Mouse (Mus musculus): ENCODE data around the gene Slc7a15.

Slc7a15 gene

DNA sequence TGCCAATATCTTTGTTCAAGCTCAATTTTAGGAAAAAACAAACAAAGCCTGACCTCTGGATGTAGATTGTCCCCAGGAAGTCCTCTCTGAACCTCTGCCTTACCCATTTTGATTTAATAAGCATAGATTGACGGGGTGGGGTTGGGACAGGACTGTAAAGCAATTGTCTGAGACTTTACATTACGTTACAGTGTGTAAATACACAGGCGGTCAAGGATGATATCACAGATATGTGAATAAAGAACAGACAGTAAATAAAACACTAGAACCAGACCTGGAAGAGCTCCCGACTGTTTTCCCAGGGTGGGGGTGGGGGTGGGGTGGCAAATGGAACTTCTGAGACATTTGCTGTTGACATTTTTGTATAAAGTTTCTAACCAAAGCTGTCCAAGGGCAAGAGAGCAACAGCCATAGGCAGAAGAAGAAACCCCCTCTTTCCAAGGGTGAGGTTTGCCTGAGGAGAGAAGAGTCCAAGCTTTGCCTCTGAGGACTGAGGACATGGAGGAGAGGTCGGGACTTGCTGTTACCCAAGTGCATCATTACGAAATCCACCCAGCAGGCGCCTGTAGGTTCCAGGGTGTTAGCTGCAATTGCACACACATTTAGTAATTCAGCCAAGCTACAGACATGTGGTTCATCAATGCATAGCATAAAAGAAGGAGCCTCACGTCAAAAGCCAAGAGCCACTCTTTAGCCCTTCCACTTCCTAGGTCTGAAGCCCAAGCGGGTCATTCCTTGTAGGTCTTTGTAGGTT is 91.7 kb downstream of the Slc7a15 start:
- no peak for DNase-seq (ENCODE audit: low spot score)

DNA sequence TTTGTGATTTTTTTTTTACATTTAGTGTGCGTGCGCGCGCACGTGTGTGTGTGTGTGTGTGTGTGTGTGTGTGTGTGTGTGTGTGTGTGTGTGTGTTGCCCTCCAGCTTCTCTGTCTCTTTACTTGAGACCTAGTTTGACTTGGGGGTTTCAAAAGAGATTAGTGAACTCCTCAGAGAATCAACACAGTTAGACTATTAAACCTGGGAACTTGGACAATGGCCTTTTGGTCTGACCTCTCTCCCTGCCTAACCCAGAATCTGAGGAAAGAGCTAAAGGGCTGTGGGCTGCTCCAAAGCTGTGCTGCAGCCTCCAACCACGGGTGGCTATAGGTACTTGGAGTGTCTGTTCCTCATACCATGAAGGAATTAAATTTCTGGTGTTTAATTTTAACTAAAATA is 94.7 kb downstream of the Slc7a15 start:
- no peak for DNase-seq (ENCODE audit: low spot score)

DNA sequence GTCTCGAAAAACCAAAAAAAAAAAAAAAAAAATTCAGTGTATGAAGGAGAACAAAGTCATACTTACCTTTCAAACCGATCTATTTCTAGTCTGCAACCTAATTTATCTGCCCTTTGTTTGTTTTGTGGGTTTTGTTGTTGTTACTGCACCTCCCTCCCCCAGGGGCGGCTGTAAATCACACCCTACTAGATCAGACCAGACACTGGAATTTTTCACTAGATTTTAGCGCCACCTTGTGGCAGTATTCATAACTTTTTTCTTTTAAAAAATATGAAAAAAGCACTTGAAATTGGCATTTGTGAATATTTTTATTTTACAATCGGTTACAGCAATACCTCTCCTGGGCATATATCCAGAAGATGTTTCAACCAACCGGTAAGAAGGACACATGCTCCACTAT is 96.3 kb downstream of the Slc7a15 start:
- DNase-seq (ENCODE audit: low spot score): peak; percentile 89

DNA sequence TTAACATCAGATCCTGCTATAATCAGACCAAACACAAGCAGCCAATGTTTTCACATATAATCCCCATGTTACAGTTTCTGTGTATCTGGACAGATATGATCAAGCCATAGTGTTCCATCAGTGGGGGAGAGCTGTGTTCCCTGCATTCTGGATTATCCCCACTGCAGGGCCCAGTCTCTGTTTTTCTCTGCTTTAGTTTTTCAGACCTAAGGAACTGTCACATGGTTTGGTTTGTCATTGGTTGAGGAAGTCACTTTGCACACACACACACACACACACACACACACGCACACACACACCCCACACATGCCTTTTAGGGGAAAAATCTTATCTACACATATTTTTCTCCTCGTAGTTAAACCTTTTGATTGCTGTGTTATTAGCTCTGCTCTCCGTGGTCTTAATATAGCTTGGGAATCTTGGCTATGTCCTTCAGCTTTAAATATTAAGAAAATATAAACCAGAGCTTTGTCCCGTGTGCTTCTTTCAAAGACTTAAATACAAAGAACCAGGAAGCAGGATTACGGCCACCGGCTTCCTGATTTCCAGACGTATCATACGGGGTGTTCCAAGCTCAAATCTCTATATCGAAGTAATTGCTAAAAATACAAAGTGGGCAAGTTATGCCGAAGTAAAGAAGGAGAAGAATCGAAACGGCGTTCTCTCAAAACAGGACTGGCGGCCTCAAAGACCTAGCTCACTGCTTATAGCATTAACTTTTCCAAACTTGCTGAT is 97.1 kb downstream of the Slc7a15 start:
- DNase-seq (ENCODE audit: low spot score): no peak

DNA sequence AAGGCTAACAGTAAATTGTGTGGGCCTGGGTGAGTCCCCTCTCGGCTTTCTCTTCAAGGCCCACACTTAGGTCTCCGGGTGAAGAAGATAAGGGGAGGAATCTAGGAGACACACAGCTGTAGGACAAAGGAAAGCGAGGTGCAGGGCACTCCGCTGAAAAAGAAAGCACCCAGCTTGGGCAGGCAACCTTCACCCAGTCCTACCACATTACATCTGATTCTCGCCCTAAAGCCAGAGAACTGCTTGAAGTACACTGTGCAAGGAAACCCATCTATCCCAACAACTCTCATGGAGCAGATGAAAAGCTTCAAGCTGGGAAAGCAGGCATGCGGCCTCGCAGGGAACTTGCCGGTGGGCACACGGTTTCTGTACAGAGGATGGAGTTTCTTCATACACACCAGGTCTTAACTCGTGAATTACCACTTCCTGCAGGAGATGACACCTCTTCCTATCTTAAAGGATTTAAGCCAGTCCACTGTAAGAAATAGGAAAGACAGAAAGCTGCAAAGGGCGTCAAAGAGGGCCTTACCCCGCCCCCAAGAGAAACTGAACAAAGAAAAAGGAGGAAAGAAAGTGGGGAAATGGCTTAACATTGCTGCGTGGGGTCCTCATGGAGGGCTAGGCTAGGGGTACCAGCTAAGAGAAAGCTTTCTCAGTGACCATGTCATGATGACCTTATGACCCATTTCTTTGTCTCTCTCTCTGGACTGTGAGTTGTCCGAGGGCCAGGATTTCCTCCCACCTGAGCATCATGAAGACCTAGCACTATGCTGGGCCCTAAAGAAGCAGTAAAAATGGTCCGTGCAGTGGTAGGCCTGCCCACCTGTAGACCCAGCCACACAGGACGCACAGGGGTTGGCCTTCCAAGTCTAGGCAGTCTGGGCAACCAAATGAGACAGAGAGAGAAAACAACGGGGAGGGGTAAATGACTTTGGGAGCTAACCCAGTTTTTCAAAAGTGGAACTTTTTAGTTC is 98.0 kb downstream of the Slc7a15 start:
- peak; percentile 16 for DNase-seq (ENCODE audit: low spot score)

DNA sequence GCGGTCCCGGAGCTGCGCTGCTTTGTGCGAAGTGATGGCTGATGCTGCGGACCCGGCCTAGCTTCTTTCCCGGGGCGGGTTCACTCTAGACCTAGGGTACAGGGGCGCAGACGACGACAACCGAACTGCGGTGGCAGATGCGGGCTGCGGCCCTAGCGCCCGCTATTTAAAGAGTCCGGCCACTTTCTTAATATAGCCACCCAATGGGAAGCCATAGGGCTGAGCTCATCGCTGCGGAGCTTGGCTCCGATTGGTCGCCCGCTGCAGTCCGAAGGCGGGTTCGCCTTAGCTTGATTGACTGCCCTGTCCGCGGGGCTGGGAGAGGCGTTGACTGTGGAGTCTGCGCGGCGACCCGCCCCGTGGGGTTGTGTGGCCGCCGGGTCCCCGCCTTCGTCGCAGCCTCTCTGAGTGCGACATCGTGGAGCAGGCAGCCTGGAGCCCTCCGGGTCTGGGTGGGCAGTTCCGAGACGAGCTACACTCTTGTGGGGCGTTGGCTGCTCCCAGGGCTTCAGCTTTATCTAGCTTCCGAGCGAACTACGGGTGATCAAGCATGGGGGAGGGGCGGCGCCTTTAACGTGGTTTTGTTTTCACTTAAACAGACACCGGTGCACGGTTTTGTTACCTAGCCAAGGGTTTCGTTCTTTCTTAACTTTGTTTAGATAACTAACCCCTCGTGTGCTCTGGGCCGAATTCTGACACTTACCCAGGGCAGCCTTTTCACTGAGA is 98.8 kb downstream of the Slc7a15 start, which contains the start of gene Rhob:
Gene Rhob (minus strand): TSS at position 139 of the 726 bp plus-strand sequence.
- peak; percentile 97 for DNase-seq (ENCODE audit: low spot score)

DNA sequence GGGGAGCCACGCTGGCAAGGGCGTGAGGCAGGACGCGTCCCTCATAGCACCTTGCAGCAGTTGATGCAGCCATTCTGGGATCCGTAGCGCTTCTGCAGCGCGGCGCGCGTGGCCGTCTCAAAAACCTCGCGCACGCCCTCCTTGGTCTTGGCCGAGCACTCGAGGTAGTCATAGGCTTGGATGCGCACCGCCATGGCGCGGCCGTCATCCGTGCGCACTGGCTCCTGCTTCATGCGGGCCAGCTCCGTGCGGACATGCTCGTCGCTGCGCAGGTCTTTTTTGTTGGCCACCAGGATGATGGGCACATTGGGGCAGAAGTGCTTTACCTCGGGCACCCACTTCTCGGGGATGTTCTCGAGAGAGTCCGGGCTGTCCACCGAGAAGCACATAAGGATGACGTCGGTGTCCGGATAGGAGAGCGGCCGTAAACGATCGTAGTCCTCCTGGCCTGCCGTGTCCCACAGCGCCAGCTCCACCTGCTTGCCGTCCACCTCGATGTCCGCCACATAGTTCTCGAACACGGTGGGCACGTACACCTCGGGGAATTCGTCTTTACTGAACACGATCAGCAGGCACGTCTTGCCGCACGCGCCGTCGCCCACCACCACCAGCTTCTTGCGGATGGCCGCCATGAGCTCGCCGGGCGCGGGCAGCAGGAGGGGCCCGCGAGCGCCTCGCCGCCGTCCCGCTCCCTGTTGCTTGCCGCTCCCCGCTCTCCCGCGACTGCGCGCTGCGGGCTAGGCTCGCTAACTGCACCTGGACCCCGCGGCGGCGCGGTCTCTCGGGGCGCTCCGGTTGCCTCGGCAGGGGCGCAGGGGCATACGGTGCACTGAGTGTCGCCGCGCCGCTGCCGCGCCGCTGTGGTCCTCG is 99.6 kb downstream of the Slc7a15 start:
- peak; percentile 75 for DNase-seq (ENCODE audit: low spot score)

DNA sequence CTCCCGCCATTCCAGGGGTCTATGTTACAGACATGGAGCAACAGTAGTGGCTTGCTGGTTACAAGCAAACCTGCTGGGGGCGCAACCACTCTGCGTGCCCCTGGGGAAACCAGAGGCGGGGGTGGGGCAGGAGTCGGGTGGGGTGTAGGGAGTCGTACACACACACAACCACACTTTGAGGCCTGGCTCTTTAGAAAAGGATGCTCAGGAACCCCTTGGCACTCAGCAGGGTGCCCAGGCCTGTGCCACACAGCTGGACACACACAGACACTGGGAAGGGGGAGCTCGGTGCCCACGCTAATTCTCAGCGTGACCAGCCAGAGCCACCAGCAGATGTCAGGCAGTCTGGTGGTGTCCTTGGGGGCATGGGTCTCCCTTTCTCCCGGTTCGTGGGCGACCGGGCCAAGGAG is 100.3 kb downstream of the Slc7a15 start:
- peak; percentile 62 for DNase-seq (ENCODE audit: low spot score)

DNA sequence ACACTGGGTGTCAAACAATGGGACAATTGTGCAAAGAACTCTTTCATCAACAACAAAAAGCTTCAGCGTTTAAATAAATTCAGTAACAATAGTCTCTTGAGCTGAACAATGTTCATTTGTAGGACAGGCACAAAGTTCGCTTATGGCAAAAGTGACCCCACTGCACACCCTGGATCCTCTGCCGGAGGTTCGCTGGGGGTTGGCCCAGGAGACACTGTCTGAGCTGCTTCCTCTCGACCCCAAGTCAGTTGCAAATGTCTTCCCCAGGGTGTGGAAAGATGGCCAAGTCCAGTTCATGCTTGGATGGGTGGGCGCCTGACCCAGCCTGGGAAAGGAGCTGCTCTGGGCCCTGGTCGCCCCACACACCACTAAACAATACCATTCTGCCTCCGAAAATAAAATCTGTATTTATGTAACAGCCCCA is 100.7 kb downstream of the Slc7a15 start:
- peak; percentile 53 for DNase-seq (ENCODE audit: low spot score)

DNA sequence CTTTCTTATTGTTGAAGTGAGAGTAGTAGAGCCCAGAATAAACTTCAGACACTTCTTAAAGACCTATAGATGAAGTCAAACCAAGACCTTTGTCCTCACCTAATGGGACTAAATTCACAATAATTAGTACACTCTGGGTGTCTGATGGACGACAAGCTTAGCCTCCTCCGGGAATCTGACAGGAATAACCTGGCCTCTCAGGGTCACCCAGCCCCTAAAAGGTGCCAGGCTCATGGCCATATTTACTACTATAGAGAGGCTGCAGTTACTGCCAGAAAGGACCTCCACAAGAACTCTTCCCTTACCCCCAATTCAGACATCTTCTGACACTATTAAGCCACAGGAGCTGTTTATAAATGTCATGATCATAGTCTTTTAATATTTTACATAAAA is 101.6 kb downstream of the Slc7a15 start:
- no peak for DNase-seq (ENCODE audit: low spot score)

DNA sequence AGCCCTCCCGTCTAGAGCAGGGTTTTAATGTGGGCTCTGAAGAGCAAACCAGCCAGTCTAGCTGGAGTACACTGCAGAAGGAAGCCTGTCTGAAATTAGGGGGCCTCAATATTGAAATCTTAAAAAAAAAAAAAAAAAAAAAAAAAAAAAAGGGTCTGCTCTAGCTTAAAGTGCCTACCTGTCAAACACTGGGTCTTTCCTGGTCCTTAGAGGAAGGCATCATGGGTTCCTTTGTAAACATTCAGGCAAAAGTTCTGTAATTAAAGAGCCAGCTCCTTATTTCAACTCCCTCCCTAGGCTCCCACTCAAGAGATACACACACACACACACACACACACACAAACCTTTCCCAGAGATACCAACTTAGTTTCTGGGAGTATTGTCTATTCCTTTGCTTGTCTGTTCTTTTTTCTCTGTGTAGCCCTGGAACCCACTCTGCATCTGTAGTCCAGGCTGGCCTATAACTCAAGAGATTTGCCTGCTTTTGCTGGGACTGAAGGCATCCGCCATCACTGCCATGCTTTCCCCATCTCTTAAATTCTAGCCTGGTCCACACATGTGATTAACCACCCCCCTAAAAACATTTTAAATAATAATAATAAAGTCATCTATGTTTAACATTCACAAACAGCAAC is 102.1 kb downstream of the Slc7a15 start:
- DNase-seq (ENCODE audit: low spot score): no peak

DNA sequence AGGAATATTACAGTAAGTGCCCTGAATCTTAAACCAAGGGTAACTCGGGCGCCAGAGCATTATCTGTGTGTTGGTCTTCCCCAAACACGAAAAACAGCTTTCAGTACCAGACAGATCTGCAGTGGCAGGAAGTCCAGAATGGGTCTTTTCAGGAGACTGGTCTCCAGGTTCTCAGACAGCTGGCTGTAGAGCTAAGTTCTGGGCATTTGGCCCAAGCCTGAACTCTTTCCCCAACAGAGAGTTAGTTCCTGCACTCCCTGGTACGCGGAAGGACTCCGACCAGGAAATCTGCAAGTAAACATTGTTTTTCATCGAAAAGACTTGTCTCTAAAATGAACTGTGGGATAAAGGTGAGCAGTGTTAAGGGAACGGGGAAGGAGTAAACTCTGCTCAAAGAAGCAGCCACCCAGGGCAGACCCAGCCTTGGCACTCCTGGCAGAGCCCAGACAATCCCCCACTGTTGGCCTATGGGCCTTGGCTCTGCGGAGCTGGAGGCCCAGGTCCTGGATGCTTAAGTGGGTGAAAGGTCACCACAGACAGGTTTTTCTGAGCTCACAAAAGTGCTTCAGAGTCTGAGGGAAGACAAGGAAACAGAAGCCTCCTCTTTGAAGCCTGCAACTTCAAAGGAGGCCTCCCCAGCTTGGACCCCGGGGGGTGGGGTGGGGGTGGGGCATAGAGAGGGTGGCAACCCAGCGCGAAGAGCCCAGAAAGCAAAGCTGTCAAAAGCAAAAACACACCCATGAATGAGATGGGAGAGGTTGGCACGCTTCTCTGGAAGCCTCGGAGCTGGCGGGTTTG is 102.8 kb downstream of the Slc7a15 start:
- DNase-seq (ENCODE audit: low spot score): peak; percentile 68

DNA sequence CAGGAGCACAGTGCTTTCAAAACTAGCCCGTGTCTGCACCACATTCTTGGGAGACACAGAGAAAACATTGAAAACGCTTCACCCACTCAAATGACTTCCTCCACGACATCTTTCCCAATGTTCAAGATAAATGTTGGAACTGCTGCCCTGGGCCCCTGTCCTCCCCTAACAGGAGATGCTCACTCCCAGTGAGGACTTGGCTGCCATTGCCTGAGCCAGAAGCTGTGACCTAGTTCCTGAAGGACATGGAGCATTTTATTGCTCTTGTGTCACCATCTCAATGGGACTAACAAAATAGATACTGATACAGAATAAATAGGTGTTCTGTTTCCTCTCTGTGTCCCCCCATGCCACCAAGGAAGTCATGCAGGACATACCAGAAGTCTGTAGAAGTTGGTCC is 104.2 kb downstream of the Slc7a15 start:
- DNase-seq (ENCODE audit: low spot score): no peak

DNA sequence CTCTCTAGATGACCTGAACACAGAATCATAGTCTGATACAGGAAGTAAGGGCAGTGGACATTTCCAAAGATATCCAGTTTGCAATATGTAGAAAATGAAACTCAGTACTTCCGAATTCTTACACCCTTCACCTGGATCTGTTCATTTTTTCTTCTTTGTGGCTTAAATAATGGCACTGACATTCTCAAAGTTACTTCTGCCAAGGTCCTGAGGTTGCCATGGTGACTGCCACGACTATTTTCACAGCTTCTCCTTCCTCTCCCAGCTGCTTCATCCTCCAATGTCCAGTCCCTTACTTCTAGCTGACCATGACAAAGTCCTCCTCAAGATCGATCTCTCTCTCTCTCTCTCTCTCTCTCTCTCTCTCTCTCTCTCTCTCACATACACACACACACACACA is 105.5 kb downstream of the Slc7a15 start:
- DNase-seq (ENCODE audit: low spot score): no peak

DNA sequence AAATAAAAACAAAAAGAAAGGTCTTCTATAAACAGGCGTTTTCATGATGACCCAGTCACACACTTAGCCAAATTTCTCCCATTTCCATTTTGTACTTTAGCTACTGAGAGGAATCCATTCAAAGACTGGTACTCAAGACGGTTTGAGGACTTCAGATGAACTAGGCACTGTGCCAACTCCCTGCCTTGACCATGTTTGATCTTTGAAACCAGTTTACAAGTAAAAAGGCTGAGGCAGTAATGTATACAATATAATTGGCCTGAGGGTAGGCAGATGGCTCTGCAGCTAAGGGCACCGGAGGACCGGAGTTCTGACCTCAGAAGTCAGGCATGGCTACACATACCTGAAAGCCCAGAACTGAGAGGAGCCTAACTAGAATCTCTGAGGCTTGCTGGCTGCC is 109.8 kb downstream of the Slc7a15 start:
- DNase-seq (ENCODE audit: low spot score): no peak

DNA sequence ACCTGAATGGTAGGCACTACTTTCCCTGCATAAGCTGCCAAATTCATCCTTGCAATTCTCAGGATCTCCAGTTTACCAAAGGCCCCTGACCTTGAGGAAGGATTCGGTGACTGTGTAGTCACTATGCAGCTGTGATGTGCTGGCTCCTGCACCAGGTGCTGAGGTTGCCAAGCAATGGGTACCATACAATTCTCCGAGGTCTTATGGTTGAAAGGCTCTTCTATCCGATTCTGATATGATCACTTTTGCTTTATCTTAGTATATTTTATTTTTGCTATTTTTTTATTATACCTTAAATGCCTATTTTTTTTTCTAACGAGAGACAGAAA is 110.2 kb downstream of the Slc7a15 start:
- DNase-seq (ENCODE audit: low spot score): no peak

DNA sequence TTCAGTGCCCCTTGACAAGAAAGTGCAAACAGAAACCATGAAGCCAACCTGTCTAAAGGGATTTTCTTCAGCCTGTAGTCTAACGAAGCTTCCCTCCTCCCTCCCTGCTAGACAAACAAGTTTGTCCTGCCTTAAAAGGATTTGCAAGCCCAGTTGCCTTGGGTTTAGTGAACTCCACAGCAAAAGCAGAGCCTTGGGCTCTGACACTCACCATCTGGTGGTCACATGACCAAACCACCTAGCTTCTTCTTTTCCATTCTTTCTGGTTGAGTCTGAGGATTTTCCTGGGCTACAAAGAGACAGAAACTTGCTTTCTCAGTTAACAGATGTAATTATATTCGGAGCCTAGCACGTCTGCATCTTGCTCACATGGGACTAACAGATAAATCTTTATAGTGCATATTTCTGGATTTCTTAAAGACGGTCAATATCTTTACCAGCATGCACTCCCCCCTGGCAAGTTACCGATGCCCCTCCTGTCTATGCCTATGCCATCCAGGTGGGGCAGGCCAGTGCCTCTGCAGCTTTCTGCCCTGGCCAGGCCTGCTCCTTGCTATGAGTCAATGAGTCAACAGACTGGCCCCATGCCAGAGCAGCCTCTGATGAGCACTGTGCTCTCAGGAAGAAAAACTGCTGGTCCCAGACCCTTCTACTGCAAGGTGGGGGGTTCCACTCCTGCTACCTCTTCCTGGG is 110.8 kb downstream of the Slc7a15 start:
- DNase-seq (ENCODE audit: low spot score): no peak

DNA sequence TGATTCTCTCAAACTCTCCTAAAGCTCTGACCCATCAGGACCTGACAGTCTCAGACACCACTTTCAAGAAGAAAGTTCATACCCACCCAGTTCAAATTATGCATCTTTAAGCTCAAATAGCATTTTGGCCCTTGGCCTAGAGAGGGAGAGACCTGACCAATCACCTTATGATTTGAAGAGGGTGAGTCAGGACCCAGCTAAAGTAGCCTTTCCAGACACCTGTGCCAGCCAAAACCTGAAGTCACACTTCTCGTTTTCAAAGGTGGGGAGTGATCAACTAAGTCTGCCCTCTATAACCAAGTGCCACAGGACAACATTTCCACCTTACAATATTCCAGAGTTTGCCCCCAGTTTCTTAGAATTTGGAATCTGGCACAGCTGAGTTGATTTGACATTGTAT is 111.6 kb downstream of the Slc7a15 start:
- DNase-seq (ENCODE audit: low spot score): no peak

DNA sequence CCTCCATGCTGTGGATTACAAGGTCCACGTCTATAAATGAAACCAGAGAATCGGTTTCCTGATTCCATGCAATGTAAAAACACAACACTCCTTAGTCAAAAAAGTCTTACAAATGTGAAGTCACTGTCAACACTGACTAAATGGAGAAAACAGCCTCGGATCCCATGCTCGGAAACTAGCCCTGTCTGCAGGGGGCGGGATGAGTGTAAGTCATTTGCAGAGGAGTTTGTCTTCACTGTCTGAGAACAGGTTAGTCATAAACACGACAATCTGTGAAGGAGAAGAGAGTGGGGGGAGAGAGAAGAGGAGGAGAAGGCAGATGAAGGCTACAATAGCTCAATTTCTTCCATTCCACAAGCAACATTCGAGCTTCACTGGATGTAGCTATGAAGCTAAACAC is 113.6 kb downstream of the Slc7a15 start:
- no peak for DNase-seq (ENCODE audit: low spot score)

Measured in embryo, embryonic 10.5 days (tissue).